Mouse (Mus musculus) thymus, postnatal 25 days (tissue): ENCODE measurements around the gene Smarcad1.

ENCODE experiments used
- DNase-seq: peaks from one replicate; pipeline ENCODE4 v3.0.0; 2022

The Smarcad1 gene

GRCm38 (mm10) chr6:65114902-65115301, 72.5 kb downstream of the Smarcad1 start:
- no peak for DNase-seq

- DNase-seq: no peak
These were observed 75.2 kb downstream of the Smarcad1 start for GRCm38 (mm10) chr6:65117540-65117939.

GRCm38 (mm10) chr6:65126074-65126726, 83.8 kb downstream of the Smarcad1 start:
- peak; percentile 49 for DNase-seq

GRCm38 (mm10) chr6:65132376-65132775, 90.0 kb downstream of the Smarcad1 start:
- no peak for DNase-seq

GRCm38 (mm10) chr6:65137802-65138201, 95.4 kb downstream of the Smarcad1 start:
- no peak for DNase-seq

- no peak for DNase-seq
These were observed 95.9 kb downstream of the Smarcad1 start for GRCm38 (mm10) chr6:65138243-65138642.

- no peak for DNase-seq
These were observed 97.8 kb downstream of the Smarcad1 start for GRCm38 (mm10) chr6:65140082-65140749.

- no peak for DNase-seq
These were observed 98.4 kb downstream of the Smarcad1 start for GRCm38 (mm10) chr6:65140750-65141243.

GRCm38 (mm10) chr6:65142316-65142715, 99.9 kb downstream of the Smarcad1 start:
- DNase-seq: no peak

GRCm38 (mm10) chr6:65144621-65145205, 102.3 kb downstream of the Smarcad1 start, which contains the start of gene Hpgds:
Gene Hpgds (minus strand): TSS chr6:65144908.
- peak; percentile 54 for DNase-seq

- DNase-seq: no peak
These were observed 104.0 kb downstream of the Smarcad1 start for GRCm38 (mm10) chr6:65146363-65146762.

- no peak for DNase-seq
These were observed 108.3 kb downstream of the Smarcad1 start for GRCm38 (mm10) chr6:65150703-65151102.

- DNase-seq: no peak
These were observed 111.2 kb downstream of the Smarcad1 start for GRCm38 (mm10) chr6:65153570-65153969.

GRCm38 (mm10) chr6:65157042-65157441, 114.7 kb downstream of the Smarcad1 start:
- no peak for DNase-seq

- DNase-seq: no peak
These were observed 117.1 kb downstream of the Smarcad1 start for GRCm38 (mm10) chr6:65159381-65159942.

GRCm38 (mm10) chr6:65164137-65164536, 121.8 kb downstream of the Smarcad1 start:
- DNase-seq: no peak

GRCm38 (mm10) chr6:65164977-65165376, 122.6 kb downstream of the Smarcad1 start:
- DNase-seq: no peak
